Mouse (Mus musculus): ENCODE results near the gene Lrrc8b. TPM values are rescaled to one million over a fixed set of nuclear protein-coding genes. Genes with fewer than 3 reads are reported as not detected.
A peak's percentile ranks its signal among the peaks of the same experiment; 100 is the strongest.

The Lrrc8b gene
- total RNA-seq, 2 experiments from 2014 or later: 62.8 to 66.4 TPM

DNA sequence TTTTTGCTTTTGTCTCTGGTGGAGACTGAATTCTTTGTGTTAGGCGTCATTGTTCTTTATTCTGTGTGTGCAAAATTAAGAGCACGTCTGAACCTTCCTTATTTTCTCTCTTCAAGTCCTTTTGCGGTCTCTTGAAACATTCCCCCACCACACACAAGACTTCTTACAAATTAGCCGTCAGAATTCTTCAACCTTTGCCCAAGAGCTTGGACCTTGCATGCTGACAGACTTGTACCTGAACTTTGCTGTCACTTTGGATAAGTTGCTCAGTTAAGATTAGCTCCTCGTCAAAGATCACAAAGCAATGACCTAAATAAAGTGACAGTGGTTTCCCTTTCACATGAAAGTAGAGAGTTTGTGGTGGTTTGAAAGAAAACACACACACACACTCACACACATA, 3.3 kb downstream of the Lrrc8b start:
- DNase-seq: no peak

DNA sequence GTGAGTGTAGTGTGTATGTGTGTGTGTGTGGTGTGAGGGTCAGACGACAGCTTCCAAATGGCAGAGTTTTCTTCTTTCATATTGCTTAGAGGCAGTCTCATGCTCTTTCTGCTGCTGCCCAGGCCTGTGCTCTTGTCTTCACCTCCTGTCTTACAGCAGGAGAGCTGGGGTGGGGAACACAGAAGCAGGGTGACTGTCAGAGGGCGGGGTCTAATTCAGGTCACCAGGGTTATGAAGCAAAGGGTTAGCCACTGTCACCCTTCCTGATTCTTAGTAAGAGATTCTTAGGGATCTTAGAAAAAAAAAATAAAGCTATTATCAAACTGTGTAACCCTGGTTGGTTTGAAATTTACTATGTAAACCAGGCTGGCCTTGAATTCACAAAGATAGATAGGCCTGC, 10.0 kb downstream of the Lrrc8b start:
- DNase-seq: no peak

DNA sequence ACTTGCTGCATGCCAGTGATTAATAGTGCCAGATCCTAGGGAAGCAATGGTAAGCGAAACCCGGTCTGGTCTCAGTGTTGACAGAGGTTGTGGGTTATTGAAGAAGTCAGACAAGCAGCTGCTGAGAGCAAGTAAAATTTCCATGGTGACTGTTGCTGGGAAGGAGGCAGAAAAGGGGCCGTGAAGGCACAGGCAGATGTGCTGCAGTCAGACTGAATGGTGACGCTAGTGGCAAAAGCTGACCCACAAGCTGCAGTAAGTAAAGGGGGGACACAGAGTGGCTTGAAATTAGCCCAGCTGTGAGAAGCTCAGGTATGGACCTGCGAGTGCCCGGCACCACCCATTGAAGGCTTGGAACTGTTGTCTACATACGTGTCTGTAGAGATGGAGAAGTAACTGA, 11.8 kb downstream of the Lrrc8b start:
- DNase-seq: no peak

DNA sequence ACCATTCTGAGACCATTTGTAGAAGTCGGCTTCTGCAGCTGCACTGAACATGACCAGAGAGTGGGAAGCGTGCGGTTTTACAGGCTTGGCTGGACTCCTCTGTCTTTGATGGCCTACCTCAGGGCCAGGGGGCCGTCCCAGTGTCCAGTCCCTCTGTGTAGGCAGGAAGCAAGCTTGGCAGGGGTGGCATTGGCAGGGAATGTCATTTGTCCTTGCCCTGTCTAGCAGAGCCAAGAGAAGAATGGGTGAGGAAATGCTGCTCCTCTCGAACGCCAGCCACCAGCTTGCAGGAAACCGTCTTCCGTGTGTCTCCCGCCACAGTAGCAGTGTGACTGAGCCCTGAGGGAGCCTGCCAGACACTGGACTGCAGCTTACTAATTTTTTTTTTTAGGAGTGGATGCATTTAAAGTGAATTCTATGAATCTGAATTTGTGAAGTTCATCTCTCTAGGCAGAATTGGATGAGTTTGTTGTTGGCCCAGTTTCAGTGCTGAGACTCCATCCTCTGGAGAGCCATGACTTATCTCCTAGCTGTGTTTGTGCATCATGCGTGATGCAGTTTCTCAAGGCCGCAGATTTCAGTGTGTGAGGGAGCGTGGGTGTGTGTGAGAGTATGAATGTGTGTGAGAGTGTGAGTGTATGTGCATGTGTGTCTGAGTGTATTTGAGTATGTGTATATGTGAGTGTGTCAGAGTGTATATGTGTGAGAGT, 12.8 kb downstream of the Lrrc8b start:
- peak; percentile 88 for DNase-seq

DNA sequence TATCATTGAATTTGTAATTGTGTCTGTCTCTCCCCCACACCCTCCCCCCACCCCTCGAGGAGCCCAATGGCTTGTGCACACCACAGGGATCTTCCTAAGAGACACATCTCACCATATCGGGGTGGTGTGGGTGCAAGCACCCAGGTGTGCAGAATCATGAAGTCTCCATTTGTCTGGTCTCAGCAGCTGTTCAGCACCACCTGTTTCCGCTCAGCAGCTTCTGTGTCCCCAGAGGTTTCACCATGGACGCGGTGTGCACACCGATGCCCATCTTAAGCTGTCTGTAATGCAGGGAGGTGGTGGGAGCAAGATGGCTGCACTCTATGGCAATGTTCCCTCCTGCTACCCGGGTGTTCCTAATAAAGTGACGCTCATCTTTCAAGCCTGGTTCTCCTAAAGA, 14.6 kb downstream of the Lrrc8b start:
- DNase-seq: no peak

DNA sequence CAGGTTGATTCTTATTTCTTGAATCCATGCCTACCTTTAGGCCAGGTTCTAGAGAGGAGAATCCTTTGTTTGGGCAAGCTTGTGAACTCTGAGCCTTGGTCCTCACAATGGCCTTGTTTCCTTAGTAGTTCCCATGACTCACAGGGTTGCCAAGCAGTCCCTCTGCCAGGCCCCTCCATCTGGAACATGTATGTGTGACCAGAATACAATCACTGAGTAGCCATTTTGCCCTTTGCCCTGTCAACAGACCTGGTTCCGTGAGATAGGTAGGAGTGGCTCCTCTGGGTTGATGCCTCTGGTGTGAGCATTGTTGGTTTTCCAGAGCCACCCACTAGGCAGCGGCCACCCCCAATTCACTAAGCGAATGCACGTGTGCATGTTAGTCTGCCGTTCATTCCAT, 24.0 kb downstream of the Lrrc8b start:
- no peak for DNase-seq

DNA sequence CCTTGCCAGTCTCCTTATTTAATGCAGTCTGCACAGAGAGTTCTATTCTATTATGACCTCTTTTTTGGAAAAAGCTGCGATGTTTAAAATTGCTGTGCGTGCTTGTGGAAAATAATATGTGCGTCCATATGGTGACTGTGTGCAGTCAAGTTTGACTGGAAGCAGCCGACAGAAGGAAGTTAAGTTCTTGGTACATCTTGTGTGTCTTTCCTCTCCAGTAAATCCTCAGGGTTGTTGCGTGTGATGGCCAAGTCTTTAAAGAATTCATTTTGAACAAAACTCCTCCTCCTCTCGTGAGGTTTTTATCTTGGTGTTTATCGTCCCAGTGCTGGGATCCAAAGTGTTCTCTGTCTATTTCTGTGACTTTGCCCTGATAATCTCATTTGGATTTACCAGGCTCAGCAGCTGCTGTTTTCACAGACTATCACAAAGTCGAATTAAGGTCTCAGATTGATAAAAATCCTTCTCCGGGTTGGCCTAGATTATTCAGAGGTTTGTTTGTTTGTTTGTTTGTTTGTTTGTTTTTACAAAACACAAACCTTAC, 25.5 kb downstream of the Lrrc8b start:
- no peak for DNase-seq

DNA sequence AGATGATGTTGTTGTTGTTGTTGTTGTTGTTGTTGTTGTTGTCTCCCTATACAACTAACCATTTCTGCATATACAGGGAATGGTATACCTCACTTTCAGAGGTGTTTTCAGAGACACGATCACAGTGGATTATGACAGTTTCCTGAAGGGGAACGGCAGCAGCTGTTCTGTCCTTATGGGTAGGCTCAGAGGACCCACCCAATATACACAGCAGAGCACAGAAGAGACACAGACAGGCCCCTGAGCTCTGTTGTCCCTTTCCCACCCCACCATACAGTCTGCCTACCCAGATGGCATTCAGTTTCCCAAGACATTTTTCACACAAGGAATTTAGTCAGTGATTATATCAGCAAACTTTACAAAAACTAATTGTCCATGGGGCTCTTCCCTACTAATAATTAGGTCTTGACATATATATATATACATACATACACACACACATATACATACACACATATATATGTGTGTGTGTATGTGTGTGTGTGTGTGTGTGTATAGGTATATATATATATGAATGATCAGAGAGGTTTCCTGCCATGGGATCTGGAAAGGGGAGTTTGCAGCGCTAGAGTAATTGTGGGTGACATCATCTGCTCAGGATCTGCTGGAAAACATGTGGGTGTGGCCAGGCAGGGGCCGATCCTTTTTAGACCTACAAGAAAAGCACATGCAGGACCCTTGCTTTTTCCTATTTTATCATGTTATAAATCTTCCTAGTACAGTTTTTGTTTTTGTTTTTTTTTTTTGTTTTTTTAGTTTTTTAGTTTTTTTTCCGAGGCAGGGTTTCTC, 26.8 kb downstream of the Lrrc8b start:
- no peak for DNase-seq

DNA sequence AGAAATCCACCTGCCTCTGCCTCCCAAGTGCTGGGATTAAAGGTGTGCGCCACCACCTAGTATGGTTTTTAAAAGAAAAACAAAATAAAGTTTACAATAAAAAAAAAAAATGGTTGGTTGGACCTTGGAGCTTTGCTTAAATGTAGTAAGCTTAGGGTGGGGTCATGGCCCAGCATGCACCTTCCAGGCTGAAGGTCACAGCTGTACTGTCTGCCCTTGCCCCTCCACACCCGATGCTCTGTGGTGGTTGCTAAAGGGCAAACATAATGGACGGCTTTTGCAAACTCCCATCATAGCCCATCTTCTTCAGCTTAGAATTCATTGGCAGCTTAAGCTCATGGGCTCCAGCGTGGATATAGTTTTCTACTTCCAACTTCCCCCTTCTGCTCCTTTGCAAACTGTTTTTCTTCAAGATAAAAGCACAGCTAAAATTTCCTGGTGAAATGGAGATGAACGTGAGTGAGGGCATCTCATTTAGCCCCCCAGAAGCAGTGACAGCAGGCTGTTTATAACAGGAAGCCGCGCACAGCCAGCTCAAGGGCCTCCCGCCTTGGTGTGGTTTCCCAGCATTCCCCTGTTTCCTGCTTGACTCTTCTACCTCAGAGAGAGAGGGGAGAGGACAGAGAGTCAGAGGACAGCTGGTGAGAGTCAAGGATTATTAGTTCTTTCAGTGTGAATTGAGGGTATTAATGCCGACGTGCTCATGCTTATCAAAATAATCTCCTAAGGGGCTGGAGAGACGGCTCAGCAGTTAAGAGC, 27.7 kb downstream of the Lrrc8b start:
- no peak for DNase-seq

DNA sequence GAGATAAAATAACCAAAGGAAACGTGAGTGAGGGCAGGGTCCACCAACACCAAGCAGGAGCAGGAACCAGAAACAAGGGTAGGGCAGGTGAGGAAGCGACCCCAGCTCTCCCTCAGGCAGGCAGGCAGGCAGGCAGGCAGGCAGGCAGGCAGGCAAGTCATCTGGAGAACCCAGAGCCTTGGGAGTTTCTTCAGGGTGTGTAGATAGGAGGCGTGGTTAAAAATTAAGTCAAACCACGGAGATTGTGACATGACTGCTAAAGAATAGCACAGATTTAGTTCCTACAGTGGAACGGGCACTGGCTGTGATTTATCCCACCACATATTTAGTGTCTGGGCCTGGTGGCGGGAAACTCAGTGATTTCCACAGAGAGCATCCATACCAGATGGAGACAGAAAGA, 30.1 kb downstream of the Lrrc8b start:
- DNase-seq: no peak

DNA sequence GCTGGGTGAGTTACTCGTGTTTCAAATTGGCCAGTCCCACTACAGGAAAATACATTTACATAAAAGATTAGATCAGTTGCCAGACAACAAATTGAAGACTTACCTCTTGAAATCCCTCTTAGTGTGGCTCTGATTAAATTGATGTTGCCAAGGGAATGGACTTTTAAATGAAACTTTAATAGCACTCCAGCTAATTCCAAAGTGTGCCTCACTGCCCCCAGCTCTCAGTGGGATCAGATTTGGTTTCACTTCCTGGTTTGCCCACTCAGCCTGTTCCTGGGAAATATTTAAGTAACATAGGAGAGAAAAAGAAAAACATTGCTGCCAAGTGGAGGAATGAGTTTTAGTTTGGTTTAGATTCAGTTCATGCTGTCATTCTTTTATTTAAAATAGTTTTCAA, 38.5 kb downstream of the Lrrc8b start:
- DNase-seq: no peak

DNA sequence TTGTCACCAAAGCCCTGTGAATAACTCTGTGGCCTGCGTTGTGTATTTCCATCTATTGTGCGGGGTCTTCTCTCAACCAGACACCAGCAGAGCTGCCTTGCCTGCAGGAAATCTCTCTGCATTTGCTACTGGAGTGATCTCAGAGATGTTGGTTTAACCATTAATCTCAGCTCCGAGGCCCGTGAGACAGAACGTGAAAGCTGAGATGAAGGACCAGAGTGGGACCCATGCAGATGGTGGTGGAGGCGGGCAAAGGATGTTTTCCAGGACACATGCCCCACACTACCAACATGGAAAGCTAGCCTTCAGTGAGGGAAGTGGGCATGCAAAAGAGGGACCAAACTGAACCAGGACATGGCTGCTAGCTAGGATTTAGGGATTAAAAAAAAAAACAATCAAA, 43.5 kb downstream of the Lrrc8b start:
- DNase-seq: no peak

DNA sequence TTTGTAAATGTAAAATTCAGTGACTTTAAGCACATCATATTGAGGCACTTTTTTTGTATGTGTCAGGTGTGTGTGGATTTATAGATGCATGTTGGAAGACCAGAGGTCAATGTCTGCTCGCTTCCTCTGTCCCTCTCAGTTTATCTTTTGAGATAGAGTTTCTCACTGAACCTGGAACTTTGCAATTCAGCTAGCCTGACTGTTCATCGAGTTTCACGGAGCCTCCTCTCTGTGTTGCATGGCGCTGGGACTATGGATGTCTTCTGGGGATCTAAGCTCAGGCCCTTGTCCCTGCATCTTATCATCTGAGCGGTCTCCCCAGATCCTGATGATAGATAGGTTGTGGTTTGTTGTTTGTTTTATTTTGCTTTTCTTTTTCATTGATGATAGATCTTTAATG, 45.0 kb downstream of the Lrrc8b start:
- no peak for DNase-seq

DNA sequence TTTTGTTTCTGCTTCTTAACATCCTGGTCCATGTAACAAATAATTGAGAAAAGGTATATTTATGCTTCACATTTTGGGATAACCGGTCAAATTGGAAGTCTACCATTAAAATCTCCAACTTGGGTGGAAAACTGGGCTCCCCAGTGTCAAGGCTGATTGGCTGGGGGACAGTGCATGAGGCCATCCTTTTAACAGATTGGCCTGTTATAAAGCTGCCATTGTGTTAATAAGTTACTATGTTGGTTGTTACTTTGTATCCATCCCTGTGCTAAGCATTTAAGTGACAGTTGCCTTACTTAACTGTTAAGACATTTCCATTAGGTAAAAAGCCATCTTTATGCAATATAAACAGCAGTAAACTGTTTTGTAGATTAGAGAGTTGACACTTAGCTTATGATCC, 45.5 kb downstream of the Lrrc8b start:
- no peak for DNase-seq

DNA sequence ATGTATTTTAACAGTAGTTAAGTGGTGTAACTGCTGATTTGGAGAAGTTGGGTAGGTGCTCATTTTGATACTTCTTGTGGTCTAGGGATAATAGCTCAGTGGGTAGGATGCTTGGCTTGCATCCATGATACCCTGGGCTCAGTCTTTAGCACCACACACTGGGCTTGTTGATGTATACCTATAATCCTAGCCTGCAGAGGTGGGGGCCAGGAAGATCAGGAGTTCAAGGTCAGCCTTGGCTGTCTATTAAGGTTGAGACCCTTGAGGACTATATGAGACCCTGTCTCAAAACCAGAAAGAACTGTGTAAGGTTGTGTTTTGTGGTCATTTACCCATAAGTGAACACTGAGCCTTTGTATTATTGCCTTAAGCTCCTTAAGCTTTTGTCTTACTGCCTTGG, 49.1 kb downstream of the Lrrc8b start:
- DNase-seq: no peak

DNA sequence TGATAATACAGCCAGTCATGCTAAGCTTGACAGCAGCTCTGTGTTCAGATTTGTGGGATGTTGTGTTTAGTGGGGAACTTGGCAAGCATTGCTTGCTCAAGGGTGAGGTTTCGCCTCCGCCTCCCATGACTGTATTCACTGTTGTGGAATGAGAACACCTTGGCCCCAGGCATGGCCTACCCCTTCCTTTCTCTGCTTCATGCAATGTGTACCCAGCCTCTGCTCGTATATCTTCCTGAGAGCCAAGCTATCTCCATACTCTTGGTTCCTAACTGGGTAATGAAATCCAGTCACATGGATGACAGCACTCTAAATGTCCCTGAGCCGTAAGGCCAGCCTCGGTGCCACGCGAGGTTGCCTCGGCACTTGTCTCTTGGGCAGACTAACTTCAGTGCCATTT, 50.0 kb downstream of the Lrrc8b start:
- no peak for DNase-seq

DNA sequence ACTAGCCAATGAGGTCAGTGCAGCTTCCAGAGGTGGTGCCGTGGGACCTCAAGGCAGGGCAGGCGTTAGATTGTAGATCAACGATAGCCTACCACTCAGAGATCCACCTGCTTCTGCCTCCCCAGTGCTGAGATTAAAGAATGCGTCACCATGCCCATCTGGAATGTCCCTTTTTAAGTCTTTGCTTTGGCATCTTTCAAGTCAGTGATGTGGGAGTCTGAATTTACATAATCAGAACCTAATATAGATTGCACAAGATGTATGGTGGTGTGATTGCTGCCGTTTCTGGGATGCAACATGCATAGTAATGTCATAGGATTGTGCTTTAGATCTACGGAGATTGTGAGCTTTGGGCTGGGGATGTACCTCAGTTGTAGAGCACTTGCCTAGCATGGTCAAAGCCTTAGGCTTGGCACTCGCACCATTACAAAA, 50.9 kb downstream of the Lrrc8b start:
- DNase-seq: no peak

DNA sequence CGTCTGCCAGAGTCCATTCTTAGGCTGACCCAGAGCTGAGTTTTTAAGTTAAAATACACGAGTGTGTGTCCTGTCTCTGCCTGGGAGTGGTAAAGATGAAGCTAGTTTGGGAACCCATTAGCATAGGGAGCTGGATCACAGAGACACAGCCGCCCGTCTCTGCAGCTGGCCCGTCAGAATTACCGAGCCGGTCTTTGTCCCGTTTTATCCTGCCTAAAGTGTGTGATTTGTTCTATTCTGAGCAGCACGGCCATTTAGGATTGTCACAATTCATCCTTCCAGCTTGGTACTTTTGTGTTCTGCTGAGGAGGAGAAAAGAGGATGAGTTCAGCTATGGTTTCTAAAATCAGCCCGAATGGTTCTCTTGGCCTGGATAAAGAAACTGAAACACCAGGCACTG, 51.7 kb downstream of the Lrrc8b start:
- DNase-seq: no peak

DNA sequence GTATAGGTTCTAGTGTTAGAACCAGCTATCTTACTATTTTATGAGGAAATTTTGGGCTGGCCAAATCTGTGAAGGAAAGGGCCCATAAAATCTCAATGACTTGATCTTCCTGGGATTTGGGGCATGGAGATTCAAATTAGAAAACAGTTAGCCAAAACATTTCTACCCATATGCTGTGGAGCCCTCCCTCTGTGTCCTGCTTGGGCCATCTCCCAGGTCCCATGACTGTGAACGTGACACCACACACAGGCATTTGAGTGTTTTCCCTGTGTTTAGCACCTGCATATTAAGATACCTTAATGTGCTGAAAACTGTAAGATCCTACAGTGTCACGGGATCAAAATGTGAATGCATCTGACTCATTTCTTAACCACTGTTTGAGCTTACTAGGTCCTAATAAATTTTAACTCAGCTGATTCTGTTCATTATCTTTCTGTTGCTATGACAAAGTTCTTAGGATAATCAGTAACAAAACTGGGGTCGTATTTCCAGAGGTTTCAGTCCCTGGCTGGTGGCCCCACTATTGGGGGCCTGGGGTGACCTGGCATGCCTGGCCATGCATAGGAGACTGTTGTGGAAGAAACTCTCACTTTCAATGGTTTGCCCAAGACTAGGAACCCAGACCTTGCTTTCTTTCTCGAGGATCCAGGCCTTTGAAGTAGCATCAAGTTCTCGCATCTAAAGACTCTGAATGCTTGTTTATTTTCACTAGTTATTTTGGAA, 57.6 kb downstream of the Lrrc8b start:
- no peak for DNase-seq

DNA sequence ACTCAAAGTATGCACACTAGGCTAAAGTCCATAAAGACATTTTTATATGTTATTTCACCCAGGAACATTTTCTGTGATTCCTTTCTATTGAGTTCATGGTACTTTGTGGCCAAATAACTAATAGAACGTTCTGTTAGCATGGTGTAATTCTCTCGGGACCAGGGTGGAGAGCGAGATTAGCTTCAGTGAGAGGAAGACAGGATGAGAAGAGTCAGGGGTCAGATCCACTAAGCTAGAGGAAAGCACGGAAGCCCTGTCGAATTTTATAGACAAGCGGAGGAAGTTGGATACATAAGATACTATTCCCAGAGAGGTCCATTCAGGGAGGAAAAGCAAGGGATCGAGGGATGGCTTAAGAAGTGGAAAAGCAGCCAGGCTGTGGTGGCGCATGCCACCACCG, 62.0 kb downstream of the Lrrc8b start:
- no peak for DNase-seq

DNA sequence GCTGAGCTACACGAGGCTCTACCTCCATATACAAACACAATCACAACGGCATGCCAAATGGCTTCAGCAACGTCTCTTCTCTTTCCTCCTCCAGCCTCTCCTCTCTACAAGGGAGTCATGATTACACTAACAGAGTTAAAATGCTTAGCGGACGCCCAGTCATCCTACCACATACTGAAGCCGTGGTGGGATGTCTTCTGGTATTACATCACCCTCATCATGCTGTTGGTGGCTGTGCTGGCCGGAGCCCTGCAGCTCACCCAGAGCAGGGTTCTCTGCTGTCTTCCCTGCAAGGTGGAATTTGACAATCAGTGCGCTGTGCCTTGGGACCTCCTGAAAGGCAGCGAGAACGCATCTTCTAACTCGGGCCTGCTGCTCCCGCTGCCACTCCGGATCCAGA, 64.1 kb downstream of the Lrrc8b start:
- no peak for DNase-seq

DNA sequence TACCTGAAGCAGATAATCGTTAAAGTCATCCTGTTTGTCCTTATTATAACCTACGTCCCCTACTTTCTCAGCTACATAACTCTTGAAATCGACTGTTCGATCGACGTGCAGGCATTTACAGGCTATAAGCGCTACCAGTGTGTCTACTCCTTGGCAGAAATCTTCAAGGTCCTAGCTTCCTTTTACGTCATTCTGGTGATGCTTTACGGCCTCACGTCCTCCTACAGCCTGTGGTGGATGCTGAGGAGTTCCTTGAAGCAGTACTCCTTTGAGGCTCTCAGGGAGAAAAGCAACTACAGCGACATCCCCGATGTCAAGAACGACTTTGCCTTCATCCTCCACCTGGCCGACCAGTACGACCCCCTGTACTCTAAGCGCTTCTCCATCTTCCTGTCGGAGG, 65.0 kb downstream of the Lrrc8b start:
- DNase-seq: no peak

Data from adrenal gland, postnatal 10 days (tissue).